Mouse (Mus musculus): ENCODE measurements at regions not wholly inside any gene's neighbourhood (a gene's known extent, or its start where the extent isn't known, plus 50 kb on each side); places are given as distances from the start of the nearest gene placed in this dataset.

DNA sequence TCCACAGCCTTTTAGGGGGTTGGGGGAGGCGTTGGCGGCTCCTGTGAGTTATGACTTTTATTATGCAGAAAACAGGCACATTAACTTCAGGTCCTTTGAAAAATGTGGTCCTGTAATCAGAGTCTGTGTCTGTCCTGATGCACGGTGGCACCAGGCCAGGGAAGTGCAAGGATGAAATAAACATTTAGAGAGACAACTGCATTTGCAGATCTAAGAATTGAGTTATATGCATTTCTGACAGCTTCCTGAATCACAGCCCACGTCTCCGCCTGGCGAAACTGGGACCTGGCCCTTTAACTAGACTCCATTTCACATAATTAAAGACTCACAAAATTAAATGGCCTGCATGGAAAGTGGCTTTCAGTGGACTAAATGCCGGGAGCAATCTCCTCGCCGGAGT, 90.3 kb downstream of the 3100002H09Rik start:
- no peak for TF ChIP-seq CTCF (IDR thresholded peaks at IDR 0.05; ENCODE audit: low read depth)
- TF ChIP-seq EP300 (IDR thresholded peaks at IDR 0.05; ENCODE audit: low read depth), result no peak

All from liver, postnatal 0 days (tissue).